Mouse (Mus musculus): ENCODE results near the gene Cftr. TPM values are rescaled to one million over a fixed set of nuclear protein-coding genes. Genes with fewer than 3 reads are reported as not detected.

Cftr gene
- polyA plus RNA-seq (2015; fragmentation: Nextera tagmentation; extraction: Ambion mirVana): 1.2 and 1.3 TPM in 2 replicates

- no peaks in the 10 kb centered on the region for H3K4me1 ChIP-seq
- H3K27me3 ChIP-seq: no peaks in the 10 kb centered on the region
- no peaks in the 10 kb centered on the region for H3K36me3 ChIP-seq
- peak; percentile 75; the same call in 1 of the 2 replicates for ATAC-seq (ENCODE audit: insufficient number of reproducible peaks, low FRiP score, low TSS enrichment, low read depth)
- H3K9ac ChIP-seq: peak within 1 kb of the TSS; percentile 33
- H3K9me3 ChIP-seq (replicated peaks): no peaks in the 10 kb centered on the region
- no peak within 1 kb of the TSS for H3K27ac ChIP-seq (replicated peaks)
- H3K4me3 ChIP-seq (replicated peaks): peak within 1 kb of the TSS; percentile 51
- peak within 1 kb of the TSS; percentile 83 for H3K4me2 ChIP-seq (replicated peaks)
- WGBS: 1% methylated on average over 45 of the region's 45 CpGs
Observed at GRCm38 (mm10) chr6:18170311-18170922, at the start of gene Cftr. Cftr (plus strand) TSS chr6:18170687.

- no peaks in the 10 kb centered on the region for H3K9me3 ChIP-seq (replicated peaks)
- ATAC-seq (ENCODE audit: insufficient number of reproducible peaks, low FRiP score, low TSS enrichment, low read depth): no peak
- no peaks in the 10 kb centered on the region for H3K27me3 ChIP-seq
- no peaks in the 10 kb centered on the region for H3K4me1 ChIP-seq
- H3K27ac ChIP-seq (replicated peaks): no peak overlapping the region
- H3K4me2 ChIP-seq (replicated peaks): no peak overlapping the region
- H3K9ac ChIP-seq: no peak overlapping the region
- no peaks in the 10 kb centered on the region for H3K36me3 ChIP-seq
- 76% methylated on average over 2 of the region's 2 CpGs for WGBS
- H3K4me3 ChIP-seq (replicated peaks): no peak overlapping the region
Observed at GRCm38 (mm10) chr6:18127206-18127983, 43.1 kb upstream of the Cftr start.

DNA sequence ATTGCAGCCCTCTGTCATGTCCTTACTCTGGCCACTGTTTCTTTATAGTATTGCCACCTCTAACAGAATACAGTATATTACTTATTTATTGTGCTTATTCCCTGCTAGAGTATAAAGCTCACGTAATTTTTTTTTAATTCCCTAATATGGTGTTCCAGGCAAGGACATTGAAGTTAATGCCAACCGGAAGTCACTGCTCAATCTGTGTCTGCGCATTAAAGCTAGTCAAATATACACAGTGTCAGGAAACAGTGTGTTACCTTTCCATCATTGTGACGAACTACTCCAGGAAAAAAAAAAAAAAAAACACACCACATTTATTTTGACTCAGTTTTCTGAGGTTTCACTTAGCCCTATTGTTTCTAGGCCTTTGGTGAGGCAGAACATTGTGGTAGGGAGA is 42.4 kb upstream of the Cftr start:
- Histone ChIP-seq H3K36me3 (no peaks in the 10 kb centered on the region), H3K4me3 (replicated peaks) (no peak overlapping the region), H3K4me2 (replicated peaks) (no peak overlapping the region), H3K9me3 (replicated peaks) (no peaks in the 10 kb centered on the region), H3K9ac (no peak overlapping the region), H3K27me3 (no peaks in the 10 kb centered on the region), H3K27ac (replicated peaks) (no peak overlapping the region), H3K4me1 (no peaks in the 10 kb centered on the region)
- WGBS: 81% methylated on average over 4 of the region's 4 CpGs
- ATAC-seq (ENCODE audit: insufficient number of reproducible peaks, low FRiP score, low TSS enrichment, low read depth): no peak

GRCm38 (mm10) chr6:18135246-18135645 is 35.2 kb upstream of the Cftr start:
- no peak overlapping the region for H3K27ac ChIP-seq (replicated peaks)
- no peak overlapping the region for H3K9ac ChIP-seq
- no peak for ATAC-seq (ENCODE audit: insufficient number of reproducible peaks, low FRiP score, low TSS enrichment, low read depth)
- 34% methylated on average over 1 of the region's 1 CpGs for WGBS
- no peak overlapping the region for H3K4me3 ChIP-seq (replicated peaks)
- no peak overlapping the region for H3K4me2 ChIP-seq (replicated peaks)
- no peaks in the 10 kb centered on the region for H3K4me1 ChIP-seq
- H3K36me3 ChIP-seq: no peaks in the 10 kb centered on the region
- H3K27me3 ChIP-seq: no peaks in the 10 kb centered on the region
- no peaks in the 10 kb centered on the region for H3K9me3 ChIP-seq (replicated peaks)

DNA sequence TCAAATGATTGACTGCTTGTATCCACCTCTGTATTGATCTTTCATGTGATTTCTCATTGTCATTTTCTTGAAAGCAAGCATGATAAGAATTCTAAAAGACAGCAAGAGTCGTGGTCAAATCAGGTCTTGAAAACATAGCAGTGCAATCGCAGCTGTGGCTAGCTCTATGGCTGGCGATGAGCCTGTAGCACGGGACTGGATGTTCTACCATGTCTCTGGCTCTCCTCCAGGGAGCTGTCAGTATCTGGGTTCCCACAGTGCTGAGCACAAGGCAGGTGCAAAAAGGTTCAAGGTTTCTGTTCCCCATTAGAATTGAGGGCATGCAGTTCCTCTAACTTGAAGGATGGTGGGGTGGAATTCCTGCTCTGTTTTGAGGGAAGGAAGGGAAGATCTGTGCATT is 17.5 kb upstream of the Cftr start:
- no peak for ATAC-seq (ENCODE audit: insufficient number of reproducible peaks, low FRiP score, low TSS enrichment, low read depth)
- H3K4me3 ChIP-seq (replicated peaks): no peak overlapping the region
- H3K36me3 ChIP-seq: no peaks in the 10 kb centered on the region
- no peak overlapping the region for H3K9ac ChIP-seq
- no peaks in the 10 kb centered on the region for H3K4me1 ChIP-seq
- 56% methylated on average over 4 of the region's 4 CpGs for WGBS
- H3K9me3 ChIP-seq (replicated peaks): no peaks in the 10 kb centered on the region
- no peak overlapping the region for H3K27ac ChIP-seq (replicated peaks)
- no peaks in the 10 kb centered on the region for H3K27me3 ChIP-seq
- no peak overlapping the region for H3K4me2 ChIP-seq (replicated peaks)

GRCm38 (mm10) chr6:18169618-18170017 is 869 bp upstream of the Cftr start:
- 83% methylated on average over 1 of the region's 1 CpGs for WGBS
- no peaks in the 10 kb centered on the region for H3K4me1 ChIP-seq
- no peaks in the 10 kb centered on the region for H3K36me3 ChIP-seq
- H3K27me3 ChIP-seq: no peaks in the 10 kb centered on the region
- no peak overlapping the region for H3K9ac ChIP-seq
- ATAC-seq (ENCODE audit: insufficient number of reproducible peaks, low FRiP score, low TSS enrichment, low read depth): no peak
- H3K4me3 ChIP-seq (replicated peaks): no peak overlapping the region
- no peak overlapping the region for H3K4me2 ChIP-seq (replicated peaks)
- H3K9me3 ChIP-seq (replicated peaks): no peaks in the 10 kb centered on the region
- no peak overlapping the region for H3K27ac ChIP-seq (replicated peaks)

DNA sequence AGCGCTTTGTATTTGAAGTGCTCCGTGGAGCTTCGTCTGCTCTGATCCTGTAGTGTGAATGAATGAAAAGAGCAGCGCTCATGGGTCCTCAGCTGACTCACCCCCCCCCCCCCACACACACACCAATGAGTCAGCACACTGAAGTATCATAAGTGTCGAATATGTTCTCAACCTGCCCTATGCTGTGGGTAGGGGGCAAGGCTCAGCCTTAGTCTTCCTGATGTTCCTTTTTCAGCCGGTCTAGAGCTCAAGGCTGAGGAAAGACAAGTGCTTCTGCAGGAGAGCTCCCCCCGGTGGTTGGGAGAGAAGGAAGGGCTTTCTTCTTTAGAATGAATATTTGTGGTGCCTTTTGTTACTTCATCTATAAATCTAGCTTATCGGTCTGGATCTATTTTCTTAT is 1.1 kb downstream of the Cftr start:
- no peaks in the 10 kb centered on the region for H3K4me1 ChIP-seq
- H3K4me3 ChIP-seq (replicated peaks): no peak overlapping the region
- no peaks in the 10 kb centered on the region for H3K27me3 ChIP-seq
- H3K27ac ChIP-seq (replicated peaks): no peak overlapping the region
- ATAC-seq (ENCODE audit: insufficient number of reproducible peaks, low FRiP score, low TSS enrichment, low read depth): no peak
- no peaks in the 10 kb centered on the region for H3K9me3 ChIP-seq (replicated peaks)
- WGBS: 59% methylated on average over 8 of the region's 8 CpGs
- H3K9ac ChIP-seq: no peak overlapping the region
- no peak overlapping the region for H3K4me2 ChIP-seq (replicated peaks)
- H3K36me3 ChIP-seq: no peaks in the 10 kb centered on the region

GRCm38 (mm10) chr6:18177509-18177908 is 7.0 kb downstream of the Cftr start:
- no peaks in the 10 kb centered on the region for H3K27me3 ChIP-seq
- no peaks in the 10 kb centered on the region for H3K9me3 ChIP-seq (replicated peaks)
- H3K4me2 ChIP-seq (replicated peaks): no peak overlapping the region
- 85% methylated on average over 2 of the region's 2 CpGs for WGBS
- no peak overlapping the region for H3K27ac ChIP-seq (replicated peaks)
- no peaks in the 10 kb centered on the region for H3K4me1 ChIP-seq
- no peaks in the 10 kb centered on the region for H3K36me3 ChIP-seq
- H3K4me3 ChIP-seq (replicated peaks): no peak overlapping the region
- H3K9ac ChIP-seq: no peak overlapping the region
- ATAC-seq (ENCODE audit: insufficient number of reproducible peaks, low FRiP score, low TSS enrichment, low read depth): no peak

GRCm38 (mm10) chr6:18180665-18181064 is 10.2 kb downstream of the Cftr start:
- Histone ChIP-seq H3K4me1 (no peaks in the 10 kb centered on the region), H3K9me3 (replicated peaks) (no peaks in the 10 kb centered on the region), H3K4me2 (replicated peaks) (no peak overlapping the region), H3K27me3 (no peaks in the 10 kb centered on the region), H3K4me3 (replicated peaks) (no peak overlapping the region), H3K9ac (no peak overlapping the region), H3K36me3 (no peaks in the 10 kb centered on the region), H3K27ac (replicated peaks) (no peak overlapping the region)
- ATAC-seq (ENCODE audit: insufficient number of reproducible peaks, low FRiP score, low TSS enrichment, low read depth): no peak
- 75% methylated on average over 3 of the region's 3 CpGs for WGBS

- Histone ChIP-seq H3K4me2 (replicated peaks) (no peak overlapping the region), H3K36me3 (no peaks in the 10 kb centered on the region), H3K9ac (no peak overlapping the region), H3K4me1 (no peaks in the 10 kb centered on the region), H3K4me3 (replicated peaks) (no peak overlapping the region), H3K27ac (replicated peaks) (no peak overlapping the region), H3K27me3 (no peaks in the 10 kb centered on the region), H3K9me3 (replicated peaks) (no peaks in the 10 kb centered on the region)
- no peak for ATAC-seq (ENCODE audit: insufficient number of reproducible peaks, low FRiP score, low TSS enrichment, low read depth)
Observed at GRCm38 (mm10) chr6:18182903-18183302, 12.4 kb downstream of the Cftr start.

DNA sequence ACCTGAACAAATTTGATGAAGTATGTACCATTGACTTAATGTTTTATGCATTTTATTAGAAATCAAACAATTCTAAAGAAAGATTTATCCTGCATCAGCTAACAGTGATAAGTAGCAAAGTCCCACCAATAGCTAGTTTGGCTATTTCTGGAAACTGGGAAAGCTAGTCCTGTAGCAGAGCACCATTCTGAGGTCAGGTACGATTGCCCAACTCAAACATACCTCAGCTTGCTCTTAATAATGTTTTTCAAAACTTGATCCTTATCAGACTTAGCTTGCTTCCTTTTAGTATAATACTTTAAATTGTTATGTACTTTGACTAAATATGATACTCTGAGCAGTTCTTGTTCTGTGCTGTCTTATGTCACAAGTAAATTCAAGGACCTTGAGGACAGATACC is 50.2 kb downstream of the Cftr start:
- no peak for ATAC-seq (ENCODE audit: insufficient number of reproducible peaks, low FRiP score, low TSS enrichment, low read depth)
- H3K27me3 ChIP-seq: no peaks in the 10 kb centered on the region
- no peak overlapping the region for H3K9ac ChIP-seq
- no peaks in the 10 kb centered on the region for H3K36me3 ChIP-seq
- H3K4me1 ChIP-seq: no peaks in the 10 kb centered on the region
- no peak overlapping the region for H3K4me3 ChIP-seq (replicated peaks)
- no peak overlapping the region for H3K4me2 ChIP-seq (replicated peaks)
- 45% methylated on average over 1 of the region's 1 CpGs for WGBS
- H3K27ac ChIP-seq (replicated peaks): no peak overlapping the region
- H3K9me3 ChIP-seq (replicated peaks): no peaks in the 10 kb centered on the region

GRCm38 (mm10) chr6:18223206-18223605 is 52.7 kb downstream of the Cftr start:
- Histone ChIP-seq H3K27ac (replicated peaks) (no peak overlapping the region), H3K9me3 (replicated peaks) (no peaks in the 10 kb centered on the region), H3K4me1 (no peaks in the 10 kb centered on the region), H3K4me2 (replicated peaks) (no peak overlapping the region), H3K36me3 (no peaks in the 10 kb centered on the region), H3K4me3 (replicated peaks) (no peak overlapping the region), H3K9ac (no peak overlapping the region), H3K27me3 (no peaks in the 10 kb centered on the region)
- no peak for ATAC-seq (ENCODE audit: insufficient number of reproducible peaks, low FRiP score, low TSS enrichment, low read depth)
- 91% methylated on average over 4 of the region's 4 CpGs for WGBS

Data from embryonic facial prominence, embryonic 15.5 days (tissue).